Mouse (Mus musculus) heart, embryonic 16.5 days (tissue): ENCODE measurements at regions not wholly inside any gene's neighbourhood (a gene's known extent, or its start where the extent isn't known, plus 50 kb on each side); places are given as distances from the start of the nearest gene placed in this dataset.

Source experiments
- ATAC-seq: fragments of 200-750 bp; cut with Nextera tagmentation; replicated peaks from 2 replicates; pipeline ENCODE4 v1.8.0; 2017; ENCODE audit warnings: moderate number of reproducible peaks; ENCODE audit not compliant: insufficient read depth, low FRiP score; ENCODE audit errors: extremely low read depth
- H3K27ac ChIP-seq: fragments of 300-500 bp; sonication (generic); 2 replicates; pipeline ENCODE4 v1.5.1; 2014; ENCODE audit warnings: mild to moderate bottlenecking, low read length, control low read depth, moderate library complexity
- H3K27me3 ChIP-seq: fragments of 300-500 bp; sonication (generic); 2 replicates; pipeline ENCODE4 v1.6.1; 2014; ENCODE audit warnings: low read length, mixed read lengths; ENCODE audit not compliant: control insufficient read depth, insufficient read depth
- H3K36me3 ChIP-seq: fragments of 300-500 bp; sonication (generic); 2 replicates; pipeline ENCODE4 v1.6.1; 2014; ENCODE audit not compliant: control insufficient read depth, insufficient read depth
- H3K4me1 ChIP-seq: fragments of 300-500 bp; sonication (generic); 2 replicates; pipeline ENCODE4 v1.6.1; 2014; ENCODE audit warnings: low read length, mixed read lengths; ENCODE audit not compliant: control insufficient read depth, insufficient read depth
- H3K4me2 ChIP-seq: fragments of 300-500 bp; sonication (generic); 2 replicates; pipeline ENCODE4 v1.6.1; 2014; ENCODE audit warnings: low read depth, mild to moderate bottlenecking, control low read depth, low read length
- H3K4me3 ChIP-seq: fragments of 300-500 bp; sonication (generic); 2 replicates; pipeline ENCODE4 v1.5.1; 2014; ENCODE audit warnings: mild to moderate bottlenecking, control low read depth, low read length
- H3K9ac ChIP-seq: fragments of 300-500 bp; sonication (generic); 2 replicates; pipeline ENCODE4 v1.6.1; 2014; ENCODE audit warnings: low read length, control low read depth
- H3K9me3 ChIP-seq: fragments of 300-500 bp; sonication (generic); replicated peaks from 2 replicates; pipeline ENCODE4 v1.6.1; 2016; ENCODE audit warnings: low read length; ENCODE audit not compliant: control insufficient read depth
- WGBS: fragments of 180-500 bp; shearing (Covaris S2); extraction: QIAGEN DNeasy Blood & Tissue Kit; methylation state at CpG from one replicate; pipeline ENCODE4 v1.1.7; 2014; 5-methylcytosine and 5-hydroxymethylcytosine counted together

- H3K9me3 ChIP-seq = no peaks in the 10 kb centered on the region
- ATAC-seq = no peak
- H3K27me3 ChIP-seq = no peaks in the 10 kb centered on the region
- H3K4me2 ChIP-seq = no peak overlapping the region
- no peaks in the 10 kb centered on the region for H3K36me3 ChIP-seq
- no peak overlapping the region for H3K9ac ChIP-seq
- no peak overlapping the region for H3K27ac ChIP-seq
- no peaks in the 10 kb centered on the region for H3K4me1 ChIP-seq
- 86% methylated on average over 3 of the region's 3 CpGs for WGBS
- no peak overlapping the region for H3K4me3 ChIP-seq
Observed at GRCm38 (mm10) chr12:97918416-97918815, 340.8 kb downstream of the Galc start.

GRCm38 (mm10) chr12:97915026-97915425 is 344.2 kb downstream of the Galc start:
- no peaks in the 10 kb centered on the region for H3K36me3 ChIP-seq
- H3K4me1 ChIP-seq = no peaks in the 10 kb centered on the region
- H3K27me3 ChIP-seq = no peaks in the 10 kb centered on the region
- ATAC-seq = no peak
- no peak overlapping the region for H3K27ac ChIP-seq
- H3K4me3 ChIP-seq = no peak overlapping the region
- H3K4me2 ChIP-seq = no peak overlapping the region
- no peaks in the 10 kb centered on the region for H3K9me3 ChIP-seq
- 87% methylated on average over 4 of the region's 4 CpGs for WGBS
- no peak overlapping the region for H3K9ac ChIP-seq

GRCm38 (mm10) chr12:97912730-97913129 is 346.5 kb downstream of the Galc start:
- Histone ChIP-seq H3K36me3 (no peaks in the 10 kb centered on the region), H3K4me3 (no peak overlapping the region), H3K4me1 (no peaks in the 10 kb centered on the region), H3K27me3 (no peaks in the 10 kb centered on the region), H3K4me2 (no peak overlapping the region), H3K9me3 (no peaks in the 10 kb centered on the region), H3K9ac (no peak overlapping the region), H3K27ac (no peak overlapping the region)
- 73% methylated on average over 1 of the region's 1 CpGs for WGBS
- ATAC-seq = no peak

GRCm38 (mm10) chr12:97899266-97899665 is 360.0 kb downstream of the Galc start:
- 82% methylated on average over 5 of the region's 5 CpGs for WGBS
- ATAC-seq = no peak

GRCm38 (mm10) chr12:97898178-97898577 is 361.1 kb downstream of the Galc start:
- WGBS = 71% methylated on average over 2 of the region's 2 CpGs
- Histone ChIP-seq H3K4me3 (no peak overlapping the region), H3K9ac (no peak overlapping the region), H3K27me3 (no peaks in the 10 kb centered on the region), H3K36me3 (no peaks in the 10 kb centered on the region), H3K27ac (no peak overlapping the region), H3K4me2 (no peak overlapping the region), H3K9me3 (no peaks in the 10 kb centered on the region), H3K4me1 (no peaks in the 10 kb centered on the region)
- ATAC-seq = no peak

More at GRCm38 (mm10) chr12:97899266-97899665, 360.0 kb downstream of the Galc start:
- no peak overlapping the region for H3K4me3 ChIP-seq
- H3K9ac ChIP-seq = no peak overlapping the region
- no peaks in the 10 kb centered on the region for H3K9me3 ChIP-seq
- H3K36me3 ChIP-seq = no peaks in the 10 kb centered on the region
- H3K27ac ChIP-seq = no peak overlapping the region
- no peaks in the 10 kb centered on the region for H3K27me3 ChIP-seq
- no peak overlapping the region for H3K4me2 ChIP-seq
- H3K4me1 ChIP-seq = no peaks in the 10 kb centered on the region

- H3K4me1 ChIP-seq = no peaks in the 10 kb centered on the region
- no peak overlapping the region for H3K4me3 ChIP-seq
- no peak overlapping the region for H3K4me2 ChIP-seq
- no peaks in the 10 kb centered on the region for H3K9me3 ChIP-seq
- no peaks in the 10 kb centered on the region for H3K27me3 ChIP-seq
- ATAC-seq = no peak
- H3K27ac ChIP-seq = no peak overlapping the region
- WGBS = 90% methylated on average over 2 of the region's 2 CpGs
- no peaks in the 10 kb centered on the region for H3K36me3 ChIP-seq
- no peak overlapping the region for H3K9ac ChIP-seq
Observed at GRCm38 (mm10) chr12:97895981-97896380, 363.3 kb downstream of the Galc start.

GRCm38 (mm10) chr12:97888801-97889455 is 370.3 kb downstream of the Galc start:
- H3K9ac ChIP-seq = no peak overlapping the region
- H3K4me1 ChIP-seq = no peaks in the 10 kb centered on the region
- H3K36me3 ChIP-seq = no peaks in the 10 kb centered on the region
- WGBS = 22% methylated on average over 12 of the region's 12 CpGs
- no peak overlapping the region for H3K27ac ChIP-seq
- H3K4me2 ChIP-seq = peak overlapping the region; percentile 40
- H3K4me3 ChIP-seq = no peak overlapping the region
- H3K9me3 ChIP-seq = no peaks in the 10 kb centered on the region
- ATAC-seq = no peak
- H3K27me3 ChIP-seq = no peaks in the 10 kb centered on the region

- H3K9ac ChIP-seq = no peak overlapping the region
- H3K4me1 ChIP-seq = no peaks in the 10 kb centered on the region
- H3K9me3 ChIP-seq = no peaks in the 10 kb centered on the region
- no peak for ATAC-seq
- no peaks in the 10 kb centered on the region for H3K36me3 ChIP-seq
- no peak overlapping the region for H3K4me3 ChIP-seq
- H3K4me2 ChIP-seq = no peak overlapping the region
- 18% methylated on average over 6 of the region's 6 CpGs for WGBS
- no peaks in the 10 kb centered on the region for H3K27me3 ChIP-seq
- no peak overlapping the region for H3K27ac ChIP-seq
Observed at GRCm38 (mm10) chr12:97888291-97888800, 370.9 kb downstream of the Galc start.

GRCm38 (mm10) chr12:97882439-97882838 is 376.8 kb downstream of the Galc start:
- Histone ChIP-seq H3K4me3 (no peak overlapping the region), H3K4me1 (no peaks in the 10 kb centered on the region), H3K36me3 (no peaks in the 10 kb centered on the region), H3K4me2 (no peak overlapping the region), H3K27me3 (no peaks in the 10 kb centered on the region), H3K9ac (no peak overlapping the region), H3K27ac (no peak overlapping the region), H3K9me3 (no peaks in the 10 kb centered on the region)
- ATAC-seq = no peak
- 56% methylated on average over 4 of the region's 4 CpGs for WGBS
